Mouse (Mus musculus) urinary bladder, postnatal 14 days (tissue): ENCODE measurements around the gene Cdc26.
A peak's percentile ranks its signal among the peaks of the same experiment; 100 is the strongest.

Experiments used
- DNase-seq: peaks from one replicate; pipeline ENCODE4 v3.0.0; 2021; ENCODE audit warnings: low spot score

Cdc26 gene

GRCm38 (mm10) chr4:62361571-62361970 lies 46.9 kb downstream of the Cdc26 start:
- no peak for DNase-seq

- no peak for DNase-seq
Observed at GRCm38 (mm10) chr4:62360805-62361455, 47.5 kb downstream of the Cdc26 start.

GRCm38 (mm10) chr4:62360088-62360804 lies 48.2 kb downstream of the Cdc26 start, which contains the start of the genes Fkbp15 and Slc31a1:
Gene Fkbp15 (minus strand): TSS chr4:62360548.
Gene Slc31a1 (plus strand): TSS chr4:62360727.
- DNase-seq: peak; percentile 96

- no peak for DNase-seq
Observed at GRCm38 (mm10) chr4:62359256-62359775, 49.1 kb downstream of the Cdc26 start.

GRCm38 (mm10) chr4:62357631-62358148 lies 50.8 kb downstream of the Cdc26 start:
- no peak for DNase-seq

GRCm38 (mm10) chr4:62349371-62349770 lies 59.1 kb downstream of the Cdc26 start:
- DNase-seq: no peak

- no peak for DNase-seq
Observed at GRCm38 (mm10) chr4:62348329-62348705, 60.1 kb downstream of the Cdc26 start.

- DNase-seq: no peak
Observed at GRCm38 (mm10) chr4:62347605-62348328, 60.7 kb downstream of the Cdc26 start.

- no peak for DNase-seq
Observed at GRCm38 (mm10) chr4:62345827-62346226, 62.6 kb downstream of the Cdc26 start.

GRCm38 (mm10) chr4:62344000-62344399 lies 64.4 kb downstream of the Cdc26 start:
- DNase-seq: no peak

- DNase-seq: no peak
Observed at GRCm38 (mm10) chr4:62338536-62338935, 69.9 kb downstream of the Cdc26 start.
